Mouse (Mus musculus) stomach, postnatal 0 days (tissue): ENCODE measurements at regions not wholly inside any gene's neighbourhood (a gene's known extent, or its start where the extent isn't known, plus 50 kb on each side); places are given as distances from the start of the nearest gene placed in this dataset.
"Not testable (repeated sequence)": the region's sequence is repeated elsewhere in the genome, so short reads cannot be mapped to it uniquely, and the experiment has no call there.

Experiments
- ATAC-seq: fragments of 200-750 bp; cut with Nextera tagmentation; 2 replicates; pipeline ENCODE4 v1.8.0; 2017; ENCODE audit not compliant: low FRiP score, low TSS enrichment
- DNase-seq: peaks from one replicate; pipeline ENCODE4 v3.0.0-alpha.2; 2016; ENCODE audit warnings: low spot score
- H3K27ac ChIP-seq: fragments of 300-500 bp; sonication (generic); replicated peaks from 2 replicates; pipeline ENCODE4 v1.5.1; 2014; ENCODE audit warnings: mild to moderate bottlenecking, control low read depth
- H3K27me3 ChIP-seq: fragments of 300-500 bp; sonication (generic); 2 replicates; pipeline ENCODE4 v1.6.1; 2014; ENCODE audit warnings: low read length; ENCODE audit not compliant: control insufficient read depth, insufficient read depth
- H3K36me3 ChIP-seq: fragments of 300-500 bp; sonication (generic); 2 replicates; pipeline ENCODE4 v1.6.1; 2014; ENCODE audit warnings: low read length, mixed read lengths; ENCODE audit not compliant: control insufficient read depth, insufficient read depth
- H3K4me1 ChIP-seq: fragments of 300-500 bp; sonication (generic); replicated peaks from 2 replicates; pipeline ENCODE4 v1.6.1; 2014; ENCODE audit warnings: antibody characterized with exemption; ENCODE audit not compliant: control insufficient read depth, insufficient read depth
- H3K4me2 ChIP-seq: fragments of 300-500 bp; sonication (generic); replicated peaks from 2 replicates; pipeline ENCODE4 v1.6.1; 2014; ENCODE audit warnings: low read depth, mild to moderate bottlenecking, control low read depth, moderate library complexity
- H3K4me3 ChIP-seq: fragments of 300-500 bp; sonication (generic); 2 replicates; pipeline ENCODE4 v1.5.1; 2014; ENCODE audit warnings: low read depth, low read length, control low read depth
- H3K9ac ChIP-seq: fragments of 300-500 bp; sonication (generic); 2 replicates; pipeline ENCODE4 v1.6.1; 2014; ENCODE audit warnings: mild to moderate bottlenecking, low read length, control low read depth, mixed read lengths
- H3K9me3 ChIP-seq: fragments of 300-500 bp; sonication (generic); 2 replicates; pipeline ENCODE4 v1.6.1; 2016; ENCODE audit warnings: low read length; ENCODE audit not compliant: control insufficient read depth
- CTCF ChIP-seq: IDR thresholded peaks from 2 replicates; pipeline ENCODE4 v1.5.1; 2016; ENCODE audit warnings: antibody characterized with exemption, low read depth, mild to moderate bottlenecking, moderate library complexity
- EP300 ChIP-seq: optimal IDR thresholded peaks from 2 replicates; pipeline ENCODE3; 2016; ENCODE audit warnings: antibody characterized with exemption
- WGBS: fragments of 180-500 bp; shearing (Covaris S2); extraction: QIAGEN DNeasy Blood & Tissue Kit; methylation state at CpG from one replicate; pipeline ENCODE4 v1.1.7; 2014; 5-methylcytosine and 5-hydroxymethylcytosine counted together

GRCm38 (mm10) chr8:7267406-7267805, 1393.6 kb downstream of the Efnb2 start:
- Histone ChIP-seq H3K36me3 (no peaks in the 10 kb centered on the region), H3K9ac (no peak overlapping the region), H3K4me3 (no peak overlapping the region), H3K27me3 (no peaks in the 10 kb centered on the region), H3K27ac (no peak overlapping the region), H3K4me1 (no peaks in the 10 kb centered on the region), H3K9me3 (no peaks in the 10 kb centered on the region), H3K4me2 (no peak overlapping the region)
- TF ChIP-seq CTCF, result no peak
- 83% methylated on average over 3 of the region's 3 CpGs for WGBS
- ATAC-seq (no peak), DNase-seq (no peak)

GRCm38 (mm10) chr8:7254336-7254735, 1406.7 kb downstream of the Efnb2 start:
- not testable (repeated sequence) for DNase-seq, ATAC-seq, H3K9me3 ChIP-seq, H3K27ac ChIP-seq, H3K4me2 ChIP-seq, H3K4me1 ChIP-seq, H3K4me3 ChIP-seq, H3K9ac ChIP-seq, H3K27me3 ChIP-seq, H3K36me3 ChIP-seq
- 90% methylated on average over 9 of the region's 9 CpGs for WGBS

GRCm38 (mm10) chr8:7240321-7240720, 1420.7 kb downstream of the Efnb2 start:
- Histone ChIP-seq H3K9me3 (no peaks in the 10 kb centered on the region), H3K4me3 (no peak overlapping the region), H3K4me1 (no peaks in the 10 kb centered on the region), H3K9ac (no peak overlapping the region), H3K27ac (no peak overlapping the region), H3K36me3 (no peaks in the 10 kb centered on the region), H3K4me2 (no peak overlapping the region), H3K27me3 (no peaks in the 10 kb centered on the region)
- 87% methylated on average over 1 of the region's 1 CpGs for WGBS
- no peak for ATAC-seq
- no peak for DNase-seq
- no peak for TF ChIP-seq CTCF
- no peak for TF ChIP-seq EP300

GRCm38 (mm10) chr8:7234006-7234405, 1427.0 kb downstream of the Efnb2 start:
- WGBS, result 73% methylated on average over 3 of the region's 3 CpGs
- TF ChIP-seq EP300, result no peak
- no peak for TF ChIP-seq CTCF
- Histone ChIP-seq H3K4me2 (no peak overlapping the region), H3K4me3 (no peak overlapping the region), H3K36me3 (no peaks in the 10 kb centered on the region), H3K9ac (no peak overlapping the region), H3K27ac (no peak overlapping the region), H3K9me3 (no peaks in the 10 kb centered on the region), H3K27me3 (no peaks in the 10 kb centered on the region), H3K4me1 (no peaks in the 10 kb centered on the region)
- no peak for ATAC-seq
- no peak for DNase-seq

- no peaks in the 10 kb centered on the region for H3K4me1 ChIP-seq
- DNase-seq, result no peak
- H3K9me3 ChIP-seq, result no peaks in the 10 kb centered on the region
- WGBS, result 76% methylated on average over 3 of the region's 3 CpGs
- TF ChIP-seq EP300, result no peak
- no peak for TF ChIP-seq CTCF
- no peak overlapping the region for H3K27ac ChIP-seq
- H3K9ac ChIP-seq, result no peak overlapping the region
- ATAC-seq, result no peak
- no peak overlapping the region for H3K4me2 ChIP-seq
- no peaks in the 10 kb centered on the region for H3K36me3 ChIP-seq
- no peak overlapping the region for H3K4me3 ChIP-seq
- no peaks in the 10 kb centered on the region for H3K27me3 ChIP-seq
These were observed 1441.7 kb downstream of the Efnb2 start for GRCm38 (mm10) chr8:7219300-7219699.

GRCm38 (mm10) chr8:7207178-7207577, 1453.9 kb downstream of the Efnb2 start:
- Histone ChIP-seq H3K4me2 (no peak overlapping the region), H3K36me3 (no peaks in the 10 kb centered on the region), H3K27me3 (no peaks in the 10 kb centered on the region), H3K27ac (no peak overlapping the region), H3K9me3 (no peaks in the 10 kb centered on the region), H3K4me3 (no peak overlapping the region), H3K4me1 (no peaks in the 10 kb centered on the region), H3K9ac (no peak overlapping the region)
- TF ChIP-seq EP300, result no peak
- 32% methylated on average over 3 of the region's 3 CpGs for WGBS
- ATAC-seq (no peak), DNase-seq (no peak)

- H3K27ac ChIP-seq, result no peak overlapping the region
- no peak for ATAC-seq
These were observed 1454.4 kb downstream of the Efnb2 start for GRCm38 (mm10) chr8:7206596-7206995.

More at GRCm38 (mm10) chr8:7206596-7206995, 1454.4 kb downstream of the Efnb2 start:
- Histone ChIP-seq H3K9me3 (no peaks in the 10 kb centered on the region), H3K9ac (no peak overlapping the region), H3K4me2 (no peak overlapping the region), H3K27me3 (no peaks in the 10 kb centered on the region), H3K4me1 (no peaks in the 10 kb centered on the region), H3K4me3 (no peak overlapping the region), H3K36me3 (no peaks in the 10 kb centered on the region)
- TF ChIP-seq CTCF, result no peak
- no peak for TF ChIP-seq EP300
- DNase-seq, result no peak
